Mouse (Mus musculus): ENCODE results near the gene Krt8.

DNA sequence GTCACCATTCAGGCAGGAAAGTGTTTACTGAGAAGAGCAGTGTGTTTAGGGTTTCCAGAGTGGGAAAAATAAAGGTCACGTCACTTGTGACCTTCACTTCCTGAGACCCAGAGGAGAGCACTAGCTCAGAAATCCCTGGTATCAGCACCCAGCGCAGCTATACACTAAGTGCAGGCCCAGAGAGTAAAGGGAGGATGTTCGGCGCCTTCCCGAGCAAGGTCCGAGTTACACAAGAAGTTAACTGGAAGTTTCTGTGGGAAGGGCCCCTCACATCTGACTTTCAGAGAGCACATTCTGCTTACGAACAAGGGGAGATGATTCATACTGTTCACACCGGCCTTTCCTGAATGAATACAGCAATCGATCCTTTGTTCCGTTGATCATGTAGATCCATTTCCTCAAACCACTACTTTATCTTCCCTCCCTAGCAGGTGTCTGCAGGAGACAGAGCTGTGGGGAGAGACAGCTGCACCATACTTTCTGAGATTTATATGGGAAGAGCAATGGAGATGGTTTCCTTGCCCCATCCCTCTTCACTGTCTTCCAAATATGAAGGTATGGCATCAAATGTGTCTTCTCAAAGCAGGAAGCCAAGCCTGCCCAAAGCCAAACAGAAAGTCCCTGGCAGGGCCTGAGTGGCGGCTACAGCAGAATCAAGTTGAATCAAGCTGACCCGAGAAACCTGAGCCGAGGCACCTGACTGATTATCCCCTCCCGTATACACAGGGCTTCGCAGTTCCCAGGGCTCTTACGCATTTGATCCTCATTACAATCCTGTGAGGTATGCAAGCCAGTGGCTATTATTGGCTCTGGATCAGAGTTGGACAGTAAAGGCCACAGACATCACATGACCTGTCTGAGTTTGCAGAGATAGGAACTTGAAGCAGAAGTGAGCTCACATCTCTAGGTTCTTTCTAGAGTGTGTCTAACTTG, 30.1 kb upstream of the Krt8 start:
- no peak for TF ChIP-seq EP300 (IDR thresholded peaks at IDR 0.05; ENCODE audit: low read depth in 1 of 2, low read length in 2 of 2)
- TF ChIP-seq MYC (IDR thresholded peaks at IDR 0.05; ENCODE audit: low read depth, low read length) = no peak
- TF ChIP-seq MEF2A (IDR thresholded peaks at IDR 0.05; ENCODE audit: extremely low read depth, insufficient replicate concordance, low read depth, low read length, poor library complexity, severe bottlenecking) = no peak
- TF ChIP-seq POLR2A (IDR thresholded peaks at IDR 0.05; ENCODE audit: control insufficient read depth in 1 of 2, insufficient read depth in 1 of 2, low read depth in 1 of 2, low read length in 2 of 2, poor library complexity in 1 of 2) = no peak
- no peak for TF ChIP-seq UBTF (IDR thresholded peaks at IDR 0.05; ENCODE audit: borderline replicate concordance, insufficient read depth, low read depth, low read length)
- TF ChIP-seq RAD21 (IDR thresholded peaks at IDR 0.05; ENCODE audit: low read depth, low read length) = no peak
- TF ChIP-seq ZNF384 (IDR thresholded peaks at IDR 0.05; ENCODE audit: low read depth, low read length) = no peak
- TF ChIP-seq JUND (IDR thresholded peaks at IDR 0.05; ENCODE audit: low read depth, low read length) = no peak
- TF ChIP-seq CTCF (IDR thresholded peaks at IDR 0.05 in 2 of 3, conservative IDR thresholded peaks at IDR 0.05 in 1 of 3; ENCODE audit: control insufficient read depth in 1 of 3, insufficient read depth in 1 of 3, low read depth in 2 of 3, low read length in 3 of 3, poor library complexity in 1 of 3, severe bottlenecking in 1 of 3) = no peak
- no peak for TF ChIP-seq NELFE (IDR thresholded peaks at IDR 0.05; ENCODE audit: low read depth, low read length)
- TF ChIP-seq POLR2AphosphoS2 (IDR thresholded peaks at IDR 0.05; ENCODE audit: low read length) = no peak
- no peak for TF ChIP-seq BHLHE40 (IDR thresholded peaks at IDR 0.05; ENCODE audit: borderline replicate concordance, low read depth, low read length)
- TF ChIP-seq KAT2A (conservative IDR thresholded peaks at IDR 0.05; ENCODE audit: low read depth, low read length) = no peak

Measured in MEL (cell line).